ENCODE assay signal across 8 mouse cellular contexts in genomic region chr1:79761917-79762271, GRCm38 (mm10). TPM values are rescaled to one million over a fixed set of nuclear protein-coding genes. Genes with fewer than 3 reads are reported as not detected.
DNase-seq lines count a peak whose midpoint lies in the region; ATAC-seq and TF ChIP-seq lines count a peak whose summit lies in the region.

No protein-coding gene starts in this region.

- H3ac ChIP-seq in C2C12 (ENCODE audit: control insufficient read depth, insufficient read length, low read depth) = peak overlapping the region; percentile 34

- peaks cover 37% of the 10 kb centered on the region for H3K79me2 ChIP-seq in C2C12 (ENCODE audit: control insufficient read depth, insufficient read depth)

- no peak overlapping the region for H3K27ac ChIP-seq in forebrain, embryonic 14.5 days (ENCODE audit: low read depth, low read length)
- peak overlapping the region; percentile 67; the same call in 1 of the 2 replicates for H3K27ac ChIP-seq in liver, embryonic 15.5 days (replicated peaks)

- H3K9ac ChIP-seq in forebrain, embryonic 14.5 days (ENCODE audit: low read length) = peak overlapping the region; percentile 86
- peak overlapping the region; percentile 83; the same call in 1 of the 2 replicates for H3K9ac ChIP-seq in liver, embryonic 15.5 days

- H3K4me3 ChIP-seq in C2C12 (ENCODE audit: insufficient read depth, poor library complexity, severe bottlenecking) = peak overlapping the region; percentile 89
- H3K4me3 ChIP-seq in forebrain, embryonic 14.5 days (ENCODE audit: low read depth, low read length) = peak overlapping the region; percentile 76
- peak overlapping the region; percentile 80 for H3K4me3 ChIP-seq in liver, embryonic 15.5 days (replicated peaks)

- H3K4me2 ChIP-seq in forebrain, embryonic 14.5 days (ENCODE audit: low read length) = peak overlapping the region; percentile 74
- H3K4me2 ChIP-seq in liver, embryonic 15.5 days = peak overlapping the region; percentile 87

- no peaks in the 10 kb centered on the region for H3K36me3 ChIP-seq in C2C12 (ENCODE audit: control insufficient read depth, insufficient read depth)
- no peaks in the 10 kb centered on the region for H3K36me3 ChIP-seq in forebrain, embryonic 14.5 days (ENCODE audit: control insufficient read depth, insufficient read depth, low read length)
- H3K36me3 ChIP-seq in liver, embryonic 15.5 days (replicated peaks) = no peaks in the 10 kb centered on the region

- 0% methylated on average over 6 of the region's 6 CpGs for WGBS in forebrain, embryonic 14.5 days
- 2% methylated on average over 6 of the region's 6 CpGs for WGBS in liver, embryonic 15.5 days (ENCODE audit: insufficient replicate concordance)

- peaks cover 9% of the 10 kb centered on the region for H3K79me3 ChIP-seq in C2C12 (ENCODE audit: low read depth)

- H3K4me1 ChIP-seq in forebrain, embryonic 14.5 days (ENCODE audit: control insufficient read depth, insufficient read depth, low read length) = peaks cover 14% of the 10 kb centered on the region
- H3K4me1 ChIP-seq in liver, embryonic 15.5 days (replicated peaks) = peaks cover 38% of the 10 kb centered on the region

- DNase-seq in frontal cortex, postnatal 25 days (ENCODE audit: low spot score in 2 of 2) = no peak
- DNase-seq in forebrain, embryonic 14.5 days (ENCODE audit: low spot score) = no peak
- no peak for DNase-seq in ovary, postnatal 10 days (ENCODE audit: low spot score)
- DNase-seq in gastrocnemius, postnatal 4 days (ENCODE audit: low spot score in 2 of 2) = no peak
- no peak for DNase-seq in embryo, embryonic 11 days

- H3K27me3 ChIP-seq in C2C12 (ENCODE audit: control insufficient read depth, insufficient read depth, insufficient read length) = no peaks in the 10 kb centered on the region
- no peaks in the 10 kb centered on the region for H3K27me3 ChIP-seq in forebrain, embryonic 14.5 days (replicated peaks; ENCODE audit: control insufficient read depth, insufficient read depth, low read length)
- H3K27me3 ChIP-seq in liver, embryonic 15.5 days = no peaks in the 10 kb centered on the region

- no peaks in the 10 kb centered on the region for H3K9me3 ChIP-seq in forebrain, embryonic 14.5 days (replicated peaks; ENCODE audit: control insufficient read depth, low read length)
- H3K9me3 ChIP-seq in liver, embryonic 15.5 days (replicated peaks) = no peaks in the 10 kb centered on the region

- peak; percentile 43 for ATAC-seq in frontal cortex, adult (ENCODE audit: low TSS enrichment)
- ATAC-seq in forebrain, embryonic 14.5 days = peak; percentile 43
- ATAC-seq in liver, embryonic 15.5 days (ENCODE audit: insufficient read depth) = peak; percentile 17

- TF ChIP-seq CTCF in C2C12 (IDR thresholded peaks at IDR 0.05; ENCODE audit: control insufficient read depth, insufficient read depth, insufficient read length) = no peak

TF ChIP-seq in C2C12, 6 proteins besides CTCF, POLR2A, EP300 and RAD21:
- TF ChIP-seq USF1 (IDR thresholded peaks at IDR 0.05; ENCODE audit: low read depth) (no peak), FOSL1 (IDR thresholded peaks at IDR 0.05; ENCODE audit: insufficient read depth, low read length, poor library complexity, severe bottlenecking) (no peak)
TF ChIP-seq in C2C12: peak in this region for 0.

RNA-seq across cellular contexts. Expression of gene Mrpl44, which starts 13.9 kb away (rescaled TPM):
- 22.8 TPM for polyA plus RNA-seq in C2C12 (2012; fragmentation: generic; extraction: Trizol)
- 42.7 and 46.6 TPM in 2 replicates for polyA plus RNA-seq in forebrain, embryonic 14.5 days (2014; fragmentation: Nextera tagmentation; extraction: Ambion mirVana)
- 21.8 and 22.9 TPM in 2 replicates for polyA plus RNA-seq in liver, embryonic 15.5 days (2015; fragmentation: Nextera tagmentation; extraction: Ambion mirVana)
- 10 to 100 TPM; 36.3 to 39.9 TPM for total RNA-seq in gastrocnemius, postnatal 4 days (2021)

RNA-seq across cellular contexts. Expression of gene Wdfy1, which starts 14.0 kb away (rescaled TPM):
- 22.7 TPM for polyA plus RNA-seq in C2C12 (2012; fragmentation: generic; extraction: Trizol)
- 69.8 and 75.5 TPM in 2 replicates for polyA plus RNA-seq in forebrain, embryonic 14.5 days (2014; fragmentation: Nextera tagmentation; extraction: Ambion mirVana)
- polyA plus RNA-seq in liver, embryonic 15.5 days (2015; fragmentation: Nextera tagmentation; extraction: Ambion mirVana) = 14.0 TPM in 2 replicates
- total RNA-seq in gastrocnemius, postnatal 4 days (2021) = 10 to 100 TPM; 20.6 to 27.9 TPM
